ENCODE assay signal across 27 mouse cellular contexts in genomic region chr11:78604826-78605225, GRCm38 (mm10).
"Had no signal": no experiment of that assay in that cellular context is flagged by ENCODE, and none has a peak within 500 bp of the region (broad histone marks: within the 10 kb centered on the region; RNA-seq: fewer than 3 reads in every experiment).

No protein-coding gene starts in this region.

- H3K9me3 ChIP-seq: limb, embryonic 10.5 days; limb, embryonic 12.5 days; limb, embryonic 13.5 days; limb, embryonic 15.5 days; liver, embryonic 12.5 days; liver, embryonic 13.5 days; liver, embryonic 15.5 days; lung, embryonic 15.5 days; megakaryocyte, embryonic 14.5 days; midbrain, embryonic 10.5 days; midbrain, embryonic 12.5 days; midbrain, embryonic 13.5 days; midbrain, embryonic 15.5 days had no signal

- H3K27me3 ChIP-seq: limb, embryonic 12.5 days; limb, embryonic 13.5 days; limb, embryonic 15.5 days; liver, embryonic 12.5 days; liver, embryonic 13.5 days; liver, embryonic 15.5 days; lung, embryonic 15.5 days; megakaryocyte, embryonic 14.5 days; midbrain, embryonic 12.5 days; midbrain, embryonic 13.5 days; midbrain, embryonic 15.5 days had no signal

- H3K4me1 ChIP-seq: limb, embryonic 12.5 days; limb, embryonic 15.5 days; liver, embryonic 15.5 days; midbrain, embryonic 10.5 days; midbrain, embryonic 12.5 days; midbrain, embryonic 13.5 days; midbrain, embryonic 15.5 days had no signal

- DNase-seq: left cerebral cortex, postnatal 4 days; liver; liver, embryonic 13.5 days; liver, postnatal 0 days; lung, adult 18-20 months; lung, adult 2 months; lung, embryonic 14.5 days; lung, postnatal 10 days; lung, postnatal 14 days; lung, postnatal 36 days; lung, postnatal 4 days; midbrain, embryonic 14.5 days had no signal

- H3K4me3 ChIP-seq: limb, embryonic 10.5 days; limb, embryonic 12.5 days; limb, embryonic 13.5 days; limb, embryonic 15.5 days; liver, embryonic 12.5 days; liver, embryonic 13.5 days; liver, embryonic 15.5 days; lung, embryonic 15.5 days; megakaryocyte, embryonic 14.5 days; midbrain, embryonic 10.5 days; midbrain, embryonic 12.5 days; midbrain, embryonic 13.5 days; midbrain, embryonic 15.5 days; myocyte had no signal

- H3K27ac ChIP-seq: limb, embryonic 10.5 days; limb, embryonic 12.5 days; limb, embryonic 13.5 days; limb, embryonic 15.5 days; liver, embryonic 12.5 days; liver, embryonic 13.5 days; liver, embryonic 14.5 days; liver, embryonic 15.5 days; lung, embryonic 15.5 days; macrophage; midbrain, embryonic 10.5 days; midbrain, embryonic 12.5 days; midbrain, embryonic 13.5 days; midbrain, embryonic 15.5 days had no signal

- H3K36me3 ChIP-seq: liver, embryonic 13.5 days; liver, embryonic 15.5 days; lung, embryonic 15.5 days; midbrain, embryonic 15.5 days had no signal

- H3K9ac ChIP-seq: limb, embryonic 12.5 days; limb, embryonic 13.5 days; limb, embryonic 15.5 days; liver, embryonic 12.5 days; liver, embryonic 13.5 days; liver, embryonic 14.5 days; liver, embryonic 15.5 days; liver, postnatal 0 days; lung, embryonic 14.5 days; lung, embryonic 15.5 days; midbrain, embryonic 12.5 days; midbrain, embryonic 13.5 days; midbrain, embryonic 15.5 days had no signal
